Mouse (Mus musculus): Measurements from ENCODE around the gene Ppp2r3a. TPM values are rescaled to one million over a fixed set of nuclear protein-coding genes. Genes with fewer than 3 reads are reported as not detected.

Ppp2r3a gene
- polyA plus RNA-seq (2017; shearing (Covaris generic)), result 1 to 10 TPM in 1 of 2 experiments, under 1 TPM in 1; 0.69 to 3.9 TPM

DNA sequence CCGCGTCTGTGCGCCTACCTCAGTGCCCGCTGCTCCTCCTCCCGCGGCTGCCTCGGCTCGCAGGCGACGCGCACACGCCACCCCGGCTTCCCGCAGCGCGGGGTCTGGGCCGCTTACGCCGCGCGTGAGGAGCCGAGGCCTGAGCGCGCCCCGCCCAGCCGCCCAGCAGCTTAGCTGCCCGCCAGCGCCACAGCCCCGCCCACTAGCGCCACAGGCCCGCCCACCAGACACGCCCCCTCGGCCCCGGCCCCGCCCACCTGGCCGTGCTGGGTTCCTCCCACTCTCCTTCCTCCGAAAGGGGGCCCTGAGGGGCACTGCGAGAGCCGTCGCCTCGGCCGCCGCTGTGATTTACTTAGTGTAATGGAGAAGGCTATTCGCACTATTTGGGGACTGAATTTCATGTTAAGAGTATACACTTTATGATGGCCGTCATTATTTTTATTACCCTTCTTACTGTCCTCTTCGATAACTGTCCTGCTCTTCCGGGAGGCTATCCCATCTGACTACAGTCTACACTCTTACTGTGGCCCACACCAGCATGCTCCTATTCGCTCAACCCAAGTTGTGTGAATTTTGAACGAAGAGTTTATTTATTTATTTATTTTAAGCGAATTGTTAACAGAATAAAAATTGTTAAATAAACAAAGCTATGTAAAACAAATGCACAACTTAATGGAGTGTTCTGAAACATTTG lies at the start of gene Ppp2r3a:
Ppp2r3a (minus strand) TSS at position 152 of the 694 bp plus-strand sequence.

GRCm38 (mm10) chr9:101073987-101074331 lies 177.6 kb downstream of the Ppp2r3a start, which contains the start of gene Msl2:
Gene Msl2 (plus strand): TSS chr9:101074101.

Other genes with a start within 250 kb of the Ppp2r3a start
- gene Pccb, start 216.9 kb downstream of the Ppp2r3a start, polyA plus RNA-seq (2017; shearing (Covaris generic)), result 1 to 10 TPM; 4.5 to 7.1 TPM
- 10 to 100 TPM; 50.5 to 59.5 TPM for gene Msl2, start 177.7 kb downstream of the Ppp2r3a start, polyA plus RNA-seq (2017; shearing (Covaris generic))

All from activated CD4-positive, CD25-positive, alpha-beta regulatory T cell (primary cell).